Mouse (Mus musculus) CH12.LX (cell line): Measurements from ENCODE around the gene Fam124a. TPM values are rescaled to one million over a fixed set of nuclear protein-coding genes. Genes with fewer than 3 reads are reported as not detected.

Experiments used
- DNase-seq: peaks from one replicate; pipeline ENCODE4 v3.0.0-alpha.2; 2013; ENCODE audit errors: extremely low read depth
- H3K27ac ChIP-seq: 2 replicates; pipeline ENCODE4 v1.5.1; 2012; ENCODE audit warnings: low read depth, mild to moderate bottlenecking, control low read depth, moderate library complexity; ENCODE audit not compliant: insufficient read depth
- H3K27me3 ChIP-seq: replicated peaks from 2 replicates; pipeline ENCODE3; 2012; ENCODE audit warnings: inconsistent platforms
- H3K36me3 ChIP-seq, 2 experiments: replicated peaks in 1 of 2; 2 replicates each; pipeline versions ENCODE3 to v1.6.1; 2012; ENCODE audit warnings: inconsistent platforms in 1 of 2, low read length in 1 of 2, mild to moderate bottlenecking in 1 of 2, mixed read lengths in 1 of 2, moderate library complexity in 1 of 2; ENCODE audit not compliant: control insufficient read depth in 1 of 2, insufficient read depth in 1 of 2
- H3K4me1 ChIP-seq, 2 experiments: 2 replicates each; pipeline ENCODE4 v1.6.1; 2012; ENCODE audit warnings: inconsistent platforms in 1 of 2, moderate library complexity in 1 of 2; ENCODE audit not compliant: insufficient read depth in 2 of 2, control insufficient read depth in 1 of 2
- H3K4me2 ChIP-seq: 2 replicates; pipeline ENCODE4 v1.6.1; 2012; ENCODE audit warnings: low read depth, mild to moderate bottlenecking, control low read depth; ENCODE audit not compliant: poor library complexity, insufficient read depth, severe bottlenecking
- H3K4me3 ChIP-seq, 3 experiments: fragments of 150-350 bp in 1 of 3; sonication (generic) in 1 of 3; replicated peaks in 1 of 3; 2 replicates each; pipeline versions ENCODE3 to v1.5.1; 2011 to 2012; ENCODE audit warnings: low read depth in 2 of 3, low read length in 2 of 3, mild to moderate bottlenecking in 2 of 3, moderate library complexity in 2 of 3, control low read depth in 1 of 3, improper control_type of control experiment in 1 of 3, inconsistent platforms in 1 of 3, mixed read lengths in 1 of 3; ENCODE audit not compliant: poor library complexity in 1 of 3
- H3K79me2 ChIP-seq: replicated peaks from 2 replicates; pipeline ENCODE4 v1.6.1; 2012; ENCODE audit warnings: mild to moderate bottlenecking, moderate library complexity; ENCODE audit not compliant: control insufficient read depth, poor library complexity, insufficient read depth, severe bottlenecking; ENCODE audit errors: extremely low read depth
- H3K9ac ChIP-seq: 2 replicates; pipeline ENCODE4 v1.6.1; 2012; ENCODE audit warnings: low read depth, mild to moderate bottlenecking, control low read depth, moderate library complexity; ENCODE audit not compliant: insufficient read depth
- H3K9me3 ChIP-seq: replicated peaks from 2 replicates; pipeline ENCODE3; 2012; ENCODE audit warnings: low read length, inconsistent platforms, mixed read lengths
- CHD1 ChIP-seq: IDR thresholded peaks from 2 replicates; pipeline ENCODE4 v1.6.1; 2012; ENCODE audit warnings: low read depth, low read length, improper control_type of control experiment, inconsistent platforms
- ELF1 ChIP-seq: IDR thresholded peaks from 2 replicates; pipeline ENCODE4 v1.6.1; 2014; ENCODE audit warnings: low read depth, mild to moderate bottlenecking, inconsistent platforms, low read length, improper control_type of control experiment
- EP300 ChIP-seq: IDR thresholded peaks from 2 replicates; pipeline ENCODE4 v1.6.1; 2011; ENCODE audit warnings: low read length, improper control_type of control experiment
- ETS1 ChIP-seq: conservative IDR thresholded peaks from 2 replicates; pipeline ENCODE4 v1.6.1; 2012; ENCODE audit warnings: low read depth, mild to moderate bottlenecking, inconsistent platforms, low read length, improper control_type of control experiment, moderate library complexity
- GABPA ChIP-seq: IDR thresholded peaks from 2 replicates; pipeline ENCODE4 v1.6.1; 2012; ENCODE audit warnings: low read depth, low read length, improper control_type of control experiment, inconsistent platforms; ENCODE audit not compliant: insufficient replicate concordance
- HCFC1 ChIP-seq: IDR thresholded peaks from 2 replicates; pipeline ENCODE4 v1.6.1; 2012; ENCODE audit warnings: low read depth, mild to moderate bottlenecking, inconsistent platforms, low read length, improper control_type of control experiment
- IRF4 ChIP-seq: IDR thresholded peaks from 2 replicates; pipeline ENCODE4 v1.6.1; 2014; ENCODE audit warnings: low read depth, mild to moderate bottlenecking, inconsistent platforms, low read length, improper control_type of control experiment
- JUND ChIP-seq: conservative IDR thresholded peaks from 2 replicates; pipeline ENCODE4 v1.6.1; 2011; ENCODE audit warnings: low read depth, low read length, improper control_type of control experiment
- KAT2A ChIP-seq: IDR thresholded peaks from 2 replicates; pipeline ENCODE4 v1.6.1; 2012; ENCODE audit warnings: low read length, improper control_type of control experiment, inconsistent platforms; ENCODE audit not compliant: insufficient replicate concordance
- MAFK ChIP-seq: IDR thresholded peaks from 2 replicates; pipeline ENCODE4 v1.6.1; 2011; ENCODE audit warnings: low read length, improper control_type of control experiment; ENCODE audit not compliant: insufficient replicate concordance
- MYC ChIP-seq: IDR thresholded peaks from 2 replicates; pipeline ENCODE4 v1.6.1; 2011; ENCODE audit warnings: low read depth, mild to moderate bottlenecking, improper control_type of control experiment, low read length
- NELFE ChIP-seq: IDR thresholded peaks from 2 replicates; pipeline ENCODE4 v1.6.1; 2011; ENCODE audit warnings: low read depth, low read length, improper control_type of control experiment
- PAX5 ChIP-seq: IDR thresholded peaks from 2 replicates; pipeline ENCODE4 v1.6.1; 2012; ENCODE audit warnings: low read length, inconsistent platforms, mixed read lengths
- POLR2A ChIP-seq: IDR thresholded peaks from 2 replicates; pipeline ENCODE4 v1.6.1; 2011; ENCODE audit warnings: low read depth, mild to moderate bottlenecking, improper control_type of control experiment, low read length
- POLR2AphosphoS2 ChIP-seq: IDR thresholded peaks from 2 replicates; pipeline ENCODE4 v1.6.1; 2011; ENCODE audit warnings: low read depth, low read length, improper control_type of control experiment
- RAD21 ChIP-seq: IDR thresholded peaks from 2 replicates; pipeline ENCODE4 v1.6.1; 2011; ENCODE audit warnings: low read depth, mild to moderate bottlenecking, low read length, improper control_type of control experiment, moderate library complexity
- UBTF ChIP-seq: IDR thresholded peaks from 2 replicates; pipeline ENCODE4 v1.6.1; 2012; ENCODE audit warnings: low read depth, mild to moderate bottlenecking, inconsistent platforms, low read length, improper control_type of control experiment, moderate library complexity
- USF1 ChIP-seq: IDR thresholded peaks from 2 replicates; pipeline ENCODE4 v1.6.1; 2014; ENCODE audit warnings: low read depth, mild to moderate bottlenecking, inconsistent platforms, low read length, improper control_type of control experiment
- ZKSCAN1 ChIP-seq: IDR thresholded peaks from 2 replicates; pipeline ENCODE4 v1.6.1; 2012; ENCODE audit warnings: low read depth, inconsistent platforms, low read length, improper control_type of control experiment, borderline replicate concordance
- dilution Hi-C: fragments of 300-500 bp; cut with MboI; formaldehyde crosslinking; loops from 2 replicates; pipeline ENCODE4 v1.14.3; 2020; ENCODE audit warnings: low sequenced_read_pairs; ENCODE audit not compliant: extremely low pct_unique_long_range_greater_than_20kb, extremely low pct_ligation_motif_present
- in situ Hi-C: fragments of 300-500 bp; cut with MboI; formaldehyde crosslinking; loops from 3 replicates; pipeline ENCODE4 v1.14.3; 2019; ENCODE audit warnings: low sequenced_read_pairs, low pct_ligation_motif_present, low pct_unique_long_range_greater_than_20kb, mixed read lengths
- polyA plus RNA-seq: library from polyadenylated mRNA; unstranded; fragments of >175 nt; gene quantifications from 2 replicates; pipeline ENCODE4 v1.2.1, GENCODE M21; 2012; ENCODE audit warnings: low read depth; ENCODE audit not compliant: insufficient read length
- total RNA-seq, 2 experiments: library from RNA; depleted of rRNA; stranded (reverse); fragments of 300-350 nt in 1 of 2; fragments of >200 nt in 1 of 2; gene quantifications; 2 replicates each; pipeline ENCODE4 v1.2.3; 2012 to 2014

Gene Fam124a
- total and polyA plus RNA-seq, 3 experiments = 0.13 TPM; not detected in 2

DNA sequence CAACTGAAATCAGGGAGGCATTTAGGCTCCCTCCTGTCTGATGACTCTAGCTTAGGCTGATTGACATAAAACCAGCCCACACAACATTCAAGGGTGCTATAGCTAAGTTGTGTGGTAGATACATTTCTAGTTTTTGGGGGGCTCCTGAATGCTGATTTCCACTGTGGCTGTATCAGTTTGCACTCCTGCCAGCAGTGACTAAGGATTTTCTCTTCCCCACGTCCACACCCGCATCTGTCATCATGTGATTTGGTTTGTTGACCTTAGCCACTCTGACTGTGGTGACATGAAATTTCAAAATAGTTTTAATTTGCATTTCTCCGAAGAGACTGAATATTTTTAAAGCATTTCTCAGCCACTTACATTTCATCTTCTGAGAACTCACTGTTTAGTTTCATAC, 101.9 kb downstream of the Fam124a start:
- no peaks in the 10 kb centered on the region for H3K9me3 ChIP-seq
- no peak for TF ChIP-seq CHD1
- no peak for TF ChIP-seq ETS1
- TF ChIP-seq KAT2A = no peak
- TF ChIP-seq GABPA = no peak
- no peak for TF ChIP-seq UBTF
- no peak for TF ChIP-seq USF1
- TF ChIP-seq ZKSCAN1 = no peak
- no peak for TF ChIP-seq MAFK
- no peak for TF ChIP-seq NELFE
- no peak for TF ChIP-seq POLR2A
- no peak for TF ChIP-seq MYC
- no peak for TF ChIP-seq IRF4
- TF ChIP-seq HCFC1 = no peak
- TF ChIP-seq ELF1 = no peak
- TF ChIP-seq PAX5 = no peak
- TF ChIP-seq RAD21 = no peak
- no peak for TF ChIP-seq EP300
- TF ChIP-seq POLR2AphosphoS2 = no peak
- no peak for TF ChIP-seq JUND
- H3K27me3 ChIP-seq = no peaks in the 10 kb centered on the region

More for the DNA sequence above, 101.9 kb downstream of the Fam124a start:
- dilution Hi-C loops (no loop called here), in situ Hi-C loops (no loop called here)
- H3K4me3 ChIP-seq = no peak overlapping the region
- no peaks in the 10 kb centered on the region for H3K79me2 ChIP-seq
- no peak overlapping the region for H3K4me2 ChIP-seq
- no peak overlapping the region for H3K27ac ChIP-seq
- no peaks in the 10 kb centered on the region for H3K36me3 ChIP-seq
- H3K4me1 ChIP-seq = peaks cover 0 to 20% of the 10 kb centered on the region in 2 experiments; a peak in 2 of 4 replicates
- H3K9ac ChIP-seq = no peak overlapping the region
- peak; percentile 37 for DNase-seq

Other genes with a start within 250 kb of the Fam124a start
- gene Gucy1b2, start 99.4 kb upstream of the Fam124a start, total RNA-seq (2012; rRNA removed) = not detected in 2 replicates
- gene Gucy1b2, start 99.4 kb upstream of the Fam124a start, total RNA-seq (2014; rRNA removed) = not detected in 2 replicates
- not detected in 2 replicates for gene Gucy1b2, start 99.4 kb upstream of the Fam124a start, polyA plus RNA-seq
- not detected in 2 replicates for gene Gm4131, start 11.2 kb downstream of the Fam124a start, total RNA-seq (2012; rRNA removed)
- gene Gm4131, start 11.2 kb downstream of the Fam124a start, total RNA-seq (2014; rRNA removed) = not detected in 2 replicates
- not detected in 2 replicates for gene Gm4131, start 11.2 kb downstream of the Fam124a start, polyA plus RNA-seq
- gene Serpine3, start 107.9 kb downstream of the Fam124a start, total RNA-seq (2012; rRNA removed) = 0.08 TPM in 1 of 2 replicates, not detected in the other
- not detected in 2 replicates for gene Serpine3, start 107.9 kb downstream of the Fam124a start, total RNA-seq (2014; rRNA removed)
- gene Serpine3, start 107.9 kb downstream of the Fam124a start, polyA plus RNA-seq = not detected in 2 replicates
- gene Ints6, start 205.4 kb downstream of the Fam124a start, total RNA-seq (2012; rRNA removed) = 21.5 and 31.3 TPM in 2 replicates
- 53.4 and 55.7 TPM in 2 replicates for gene Ints6, start 205.4 kb downstream of the Fam124a start, total RNA-seq (2014; rRNA removed)
- 41.1 and 44.0 TPM in 2 replicates for gene Ints6, start 205.4 kb downstream of the Fam124a start, polyA plus RNA-seq